Mouse (Mus musculus) MEL (cell line): ENCODE data around the gene 2610528J11Rik. TPM values are rescaled to one million over a fixed set of nuclear protein-coding genes. Genes with fewer than 3 reads are reported as not detected.

Experiments
- DNase-seq: peaks from one replicate; pipeline ENCODE4 v3.0.0; 2011; ENCODE audit warnings: low read depth, low spot score
- H3K27ac ChIP-seq: 2 replicates; pipeline ENCODE4 v1.5.1; 2012; ENCODE audit warnings: low read depth, mild to moderate bottlenecking, control low read depth, low read length, moderate library complexity; ENCODE audit not compliant: control insufficient read depth
- H3K27me3 ChIP-seq, 2 experiments: fragments of 150-350 bp in 1 of 2; sonication (generic) in 1 of 2; 2 replicates each; pipeline ENCODE4 v1.6.1; 2012; ENCODE audit warnings: low read length in 2 of 2, mild to moderate bottlenecking in 2 of 2, improper control_type of control experiment in 1 of 2, moderate library complexity in 1 of 2; ENCODE audit not compliant: insufficient read depth in 2 of 2, control insufficient read depth in 1 of 2
- H3K36me3 ChIP-seq, 2 experiments: 2 replicates each; pipeline ENCODE4 v1.6.1; 2012 to 2014; ENCODE audit warnings: low read length in 2 of 2, improper control_type of control experiment in 1 of 2, inconsistent platforms in 1 of 2, mild to moderate bottlenecking in 1 of 2; ENCODE audit not compliant: insufficient read depth in 2 of 2, control insufficient read depth in 1 of 2
- H3K4me1 ChIP-seq, 2 experiments: fragments of 150-350 bp in 1 of 2; sonication (generic) in 1 of 2; 2 replicates each; pipeline ENCODE4 v1.6.1; 2012; ENCODE audit warnings: low read length in 2 of 2, improper control_type of control experiment in 1 of 2, mild to moderate bottlenecking in 1 of 2; ENCODE audit not compliant: insufficient read depth in 2 of 2, control insufficient read depth in 1 of 2
- H3K4me3 ChIP-seq, 2 experiments: fragments of 150-350 bp in 1 of 2; sonication (generic) in 1 of 2; 2 replicates each; pipeline ENCODE4 v1.5.1; 2012; ENCODE audit warnings: low read depth in 2 of 2, low read length in 2 of 2, mild to moderate bottlenecking in 2 of 2, moderate library complexity in 2 of 2, control low read depth in 1 of 2, improper control_type of control experiment in 1 of 2; ENCODE audit not compliant: control insufficient read depth in 1 of 2, insufficient read depth in 1 of 2
- H3K79me2 ChIP-seq: 2 replicates; pipeline ENCODE4 v1.6.1; 2012; ENCODE audit warnings: mild to moderate bottlenecking, low read length, moderate library complexity; ENCODE audit not compliant: control insufficient read depth, poor library complexity, insufficient read depth
- H3K9ac ChIP-seq: 2 replicates; pipeline ENCODE4 v1.6.1; 2012; ENCODE audit warnings: low read depth, mild to moderate bottlenecking, control low read depth, low read length, moderate library complexity; ENCODE audit not compliant: control insufficient read depth, poor library complexity, severe bottlenecking
- H3K9me3 ChIP-seq: fragments of 150-350 bp; sonication (generic); replicated peaks from 2 replicates; pipeline ENCODE4 v1.6.1; 2012; ENCODE audit warnings: mild to moderate bottlenecking, low read length, improper control_type of control experiment, moderate library complexity; ENCODE audit not compliant: insufficient read depth
- CHD1 ChIP-seq: IDR thresholded peaks from 2 replicates; pipeline ENCODE4 v1.6.1; 2012; ENCODE audit warnings: low read depth, mild to moderate bottlenecking, inconsistent platforms, low read length, improper control_type of control experiment
- E2F4 ChIP-seq: IDR thresholded peaks from 2 replicates; pipeline ENCODE4 v1.6.1; 2011; ENCODE audit warnings: low read depth, low read length, improper control_type of control experiment, borderline replicate concordance
- ELF1 ChIP-seq: IDR thresholded peaks from 2 replicates; pipeline ENCODE4 v1.6.1; 2014; ENCODE audit warnings: low read depth, mild to moderate bottlenecking, inconsistent platforms, low read length, improper control_type of control experiment, moderate library complexity
- EP300 ChIP-seq, 2 experiments: IDR thresholded peaks; 2 replicates each; pipeline ENCODE4 v1.6.1; 2011; ENCODE audit warnings: improper control_type of control experiment in 2 of 2, low read length in 2 of 2, low read depth in 1 of 2, mild to moderate bottlenecking in 1 of 2
- ETS1 ChIP-seq: IDR thresholded peaks from 2 replicates; pipeline ENCODE4 v1.6.1; 2012; ENCODE audit warnings: low read depth, mild to moderate bottlenecking, inconsistent platforms, low read length, improper control_type of control experiment, moderate library complexity
- GATA1 ChIP-seq: IDR thresholded peaks from 2 replicates; pipeline ENCODE4 v1.6.1; 2011; ENCODE audit warnings: low read depth, low read length, improper control_type of control experiment
- KAT2A ChIP-seq: conservative IDR thresholded peaks from 2 replicates; pipeline ENCODE4 v1.6.1; 2012; ENCODE audit warnings: low read depth, low read length, improper control_type of control experiment, inconsistent platforms
- MYB ChIP-seq: IDR thresholded peaks from 2 replicates; pipeline ENCODE4 v1.6.1; 2011; ENCODE audit warnings: mild to moderate bottlenecking, low read depth, low read length, improper control_type of control experiment
- NRF1 ChIP-seq: IDR thresholded peaks from 2 replicates; pipeline ENCODE4 v1.6.1; 2014; ENCODE audit warnings: low read depth, mild to moderate bottlenecking, inconsistent platforms, low read length, improper control_type of control experiment, moderate library complexity; ENCODE audit not compliant: poor library complexity, insufficient read depth, severe bottlenecking
- POLR2A ChIP-seq, 2 experiments: IDR thresholded peaks; 2 replicates each; pipeline ENCODE4 v1.6.1; 2011 to 2012; ENCODE audit warnings: low read length in 2 of 2, mild to moderate bottlenecking in 2 of 2, control low read depth in 1 of 2, improper control_type of control experiment in 1 of 2, low read depth in 1 of 2, moderate library complexity in 1 of 2; ENCODE audit not compliant: control insufficient read depth in 1 of 2, insufficient read depth in 1 of 2, poor library complexity in 1 of 2
- POLR2AphosphoS2 ChIP-seq: IDR thresholded peaks from 2 replicates; pipeline ENCODE4 v1.6.1; 2011; ENCODE audit warnings: low read length, improper control_type of control experiment
- POLR2AphosphoS5 ChIP-seq: IDR thresholded peaks from 2 replicates; pipeline ENCODE4 v1.6.1; 2012; ENCODE audit warnings: low read depth, borderline replicate concordance, mild to moderate bottlenecking, inconsistent platforms, low read length, moderate library complexity, mixed read lengths
- RAD21 ChIP-seq: IDR thresholded peaks from 2 replicates; pipeline ENCODE4 v1.6.1; 2011; ENCODE audit warnings: mild to moderate bottlenecking, low read depth, low read length, improper control_type of control experiment
- SIN3A ChIP-seq: IDR thresholded peaks from 2 replicates; pipeline ENCODE4 v1.6.1; 2012; ENCODE audit warnings: low read length, improper control_type of control experiment, inconsistent platforms
- UBTF ChIP-seq: IDR thresholded peaks from 2 replicates; pipeline ENCODE4 v1.6.1; 2012; ENCODE audit warnings: low read depth, mild to moderate bottlenecking, inconsistent platforms, low read length, improper control_type of control experiment, moderate library complexity, borderline replicate concordance; ENCODE audit not compliant: insufficient read depth
- USF1 ChIP-seq: IDR thresholded peaks from 2 replicates; pipeline ENCODE4 v1.6.1; 2014; ENCODE audit warnings: low read depth, mild to moderate bottlenecking, inconsistent platforms, low read length, improper control_type of control experiment, moderate library complexity
- ZKSCAN1 ChIP-seq: IDR thresholded peaks from 2 replicates; pipeline ENCODE4 v1.6.1; 2012; ENCODE audit warnings: low read depth, mild to moderate bottlenecking, inconsistent platforms, low read length, improper control_type of control experiment, moderate library complexity
- ZMIZ1 ChIP-seq: IDR thresholded peaks from 2 replicates; pipeline ENCODE4 v1.6.1; 2012; ENCODE audit warnings: low read depth, mild to moderate bottlenecking, inconsistent platforms, low read length, improper control_type of control experiment, moderate library complexity
- polyA plus RNA-seq, 2 experiments: library from polyadenylated mRNA; stranded (reverse) in 1 of 2; unstranded in 1 of 2; fragments of >175 nt in 1 of 2; fragments of >200 nt in 1 of 2; gene quantifications; 2 replicates each; pipeline versions ENCODE4 v1.2.1 to v1.2.4; 2012; ENCODE audit warnings: low replicate concordance in 2 of 2, low read depth in 1 of 2; ENCODE audit not compliant: insufficient read length in 2 of 2, insufficient read depth in 1 of 2, missing spikeins in 1 of 2
- total RNA-seq: library from RNA; depleted of rRNA; stranded (reverse); fragments of 300-350 nt; gene quantifications from 2 replicates; pipeline ENCODE4 v1.2.3, GENCODE M21; 2012

The 2610528J11Rik gene
- total and polyA plus RNA-seq, 3 experiments: not detected

- no peak for DNase-seq
- H3K79me2 ChIP-seq: no peaks in the 10 kb centered on the region
- no peak for TF ChIP-seq UBTF
- TF ChIP-seq CHD1: no peak
- TF ChIP-seq NRF1: no peak
- TF ChIP-seq KAT2A: no peak
- no peak for TF ChIP-seq USF1
- no peak overlapping the region for H3K27ac ChIP-seq
- H3K9ac ChIP-seq: no peak overlapping the region
- no peaks in the 10 kb centered on the region for H3K36me3 ChIP-seq
- H3K4me3 ChIP-seq: no peak overlapping the region
- no peaks in the 10 kb centered on the region for H3K4me1 ChIP-seq
- H3K27me3 ChIP-seq: peaks cover 3 to 7% of the 10 kb centered on the region in 2 experiments
- no peaks in the 10 kb centered on the region for H3K9me3 ChIP-seq
Observed at GRCm38 (mm10) chr4:118525779-118526178, 1.0 kb upstream of the 2610528J11Rik start.

GRCm38 (mm10) chr4:118527335-118527681, 509 bp downstream of the 2610528J11Rik start:
- H3K4me1 ChIP-seq: no peaks in the 10 kb centered on the region
- H3K9me3 ChIP-seq: no peaks in the 10 kb centered on the region
- no peak overlapping the region for H3K27ac ChIP-seq
- H3K27me3 ChIP-seq: peaks cover 3 to 8% of the 10 kb centered on the region in 2 experiments
- H3K79me2 ChIP-seq: no peaks in the 10 kb centered on the region
- TF ChIP-seq POLR2AphosphoS5: no peak
- no peak overlapping the region for H3K4me3 ChIP-seq
- no peak overlapping the region for H3K9ac ChIP-seq
- no peak for DNase-seq
- H3K36me3 ChIP-seq: no peaks in the 10 kb centered on the region

GRCm38 (mm10) chr4:118527720-118528119, 921 bp downstream of the 2610528J11Rik start:
- Histone ChIP-seq H3K36me3 (no peaks in the 10 kb centered on the region), H3K27me3 (peaks cover 3 to 8% of the 10 kb centered on the region in 2 experiments), H3K27ac (no peak overlapping the region)
- no peak for TF ChIP-seq ZMIZ1
- TF ChIP-seq ZKSCAN1: no peak
- TF ChIP-seq EP300 (IDR thresholded peaks at IDR 0.05; ENCODE audit: low read depth in 1 of 2, low read length in 2 of 2): no peak
- no peak for TF ChIP-seq POLR2AphosphoS2
- no peak for TF ChIP-seq RAD21
- TF ChIP-seq MYB: no peak
- TF ChIP-seq POLR2A (IDR thresholded peaks at IDR 0.05; ENCODE audit: control insufficient read depth in 1 of 2, insufficient read depth in 1 of 2, low read depth in 1 of 2, low read length in 2 of 2, poor library complexity in 1 of 2): no peak
- no peak for TF ChIP-seq SIN3A
- no peak for TF ChIP-seq GATA1
- TF ChIP-seq POLR2AphosphoS5: no peak
- TF ChIP-seq ETS1: no peak
- no peak for TF ChIP-seq ELF1
- no peak for TF ChIP-seq E2F4
- TF ChIP-seq, all 39 proteins: peak for 0
- no peak for DNase-seq
- Histone ChIP-seq H3K9me3 (no peaks in the 10 kb centered on the region), H3K4me1 (no peaks in the 10 kb centered on the region), H3K9ac (no peak overlapping the region), H3K4me3 (no peak overlapping the region), H3K79me2 (no peaks in the 10 kb centered on the region)
